Mouse (Mus musculus): ENCODE data around the gene Cnp. TPM values are rescaled to one million over a fixed set of nuclear protein-coding genes. Genes with fewer than 3 reads are reported as not detected.

Gene Cnp
- total and polyA plus RNA-seq, 3 experiments: 19.0 to 20.8 TPM; not detected in 1

GRCm38 (mm10) chr11:100524987-100525630 lies 49.6 kb upstream of the Cnp start:
- no peaks in the 10 kb centered on the region for H3K9me3 ChIP-seq (replicated peaks; ENCODE audit: insufficient read depth, low read length)
- H3K27ac ChIP-seq (ENCODE audit: control insufficient read depth, low read depth, low read length): no peak overlapping the region
- H3K27me3 ChIP-seq (ENCODE audit: control insufficient read depth in 1 of 2, insufficient read depth in 2 of 2, low read length in 2 of 2): no peaks in the 10 kb centered on the region
- peaks cover 0 to 22% of the 10 kb centered on the region in 2 experiments; a peak in 3 of 4 replicates for H3K4me1 ChIP-seq (ENCODE audit: control insufficient read depth in 1 of 2, insufficient read depth in 2 of 2, low read length in 2 of 2)
- TF ChIP-seq POLR2A (IDR thresholded peaks at IDR 0.05; ENCODE audit: control insufficient read depth in 1 of 2, insufficient read depth in 1 of 2, low read depth in 1 of 2, low read length in 2 of 2, poor library complexity in 1 of 2) (0 out of 4 replicates have a peak, but pooled peaks of 1 of the 2 experiments have one; percentile 5), MAFK (IDR thresholded peaks at IDR 0.05; ENCODE audit: borderline replicate concordance, low read depth, low read length) (no peak), ETS1 (IDR thresholded peaks at IDR 0.05; ENCODE audit: low read depth, low read length) (no peak)
- peaks cover 30% of the 10 kb centered on the region for H3K79me2 ChIP-seq (ENCODE audit: control insufficient read depth, insufficient read depth, low read length, poor library complexity)
- no peak overlapping the region for H3K4me3 ChIP-seq (ENCODE audit: control insufficient read depth in 1 of 2, insufficient read depth in 1 of 2, low read depth in 2 of 2, low read length in 2 of 2)
- peaks cover 23 to 27% of the 10 kb centered on the region in 2 experiments for H3K36me3 ChIP-seq (ENCODE audit: control insufficient read depth in 1 of 2, insufficient read depth in 2 of 2, low read length in 2 of 2)
- H3K9ac ChIP-seq (ENCODE audit: control insufficient read depth, low read depth, low read length, poor library complexity, severe bottlenecking): 0 out of 2 replicates have a peak overlapping the region, but pooled peaks have one; percentile 5
- DNase-seq (ENCODE audit: low read depth, low spot score): peak; percentile 36

GRCm38 (mm10) chr11:100526052-100526816 lies 48.5 kb upstream of the Cnp start:
- H3K4me3 ChIP-seq (ENCODE audit: control insufficient read depth in 1 of 2, insufficient read depth in 1 of 2, low read depth in 2 of 2, low read length in 2 of 2): peak overlapping the region; percentile 86 to 93
- H3K79me2 ChIP-seq (ENCODE audit: control insufficient read depth, insufficient read depth, low read length, poor library complexity): peaks cover 30% of the 10 kb centered on the region
- H3K4me1 ChIP-seq (ENCODE audit: control insufficient read depth in 1 of 2, insufficient read depth in 2 of 2, low read length in 2 of 2): peaks cover 0 to 22% of the 10 kb centered on the region in 2 experiments; a peak in 3 of 4 replicates
- no peak overlapping the region for H3K27ac ChIP-seq (ENCODE audit: control insufficient read depth, low read depth, low read length)
- TF ChIP-seq MAZ (IDR thresholded peaks at IDR 0.05; ENCODE audit: low read depth, low read length) (no peak), MAFK (IDR thresholded peaks at IDR 0.05; ENCODE audit: borderline replicate concordance, low read depth, low read length) (no peak), KAT2A (conservative IDR thresholded peaks at IDR 0.05; ENCODE audit: low read depth, low read length) (no peak), NELFE (IDR thresholded peaks at IDR 0.05; ENCODE audit: low read depth, low read length) (no peak), EP300 (IDR thresholded peaks at IDR 0.05; ENCODE audit: low read depth in 1 of 2, low read length in 2 of 2) (0 out of 4 replicates have a peak, but pooled peaks of 1 of the 2 experiments have one; percentile 21)
- no peak for DNase-seq (ENCODE audit: low read depth, low spot score)
- no peaks in the 10 kb centered on the region for H3K27me3 ChIP-seq (ENCODE audit: control insufficient read depth in 1 of 2, insufficient read depth in 2 of 2, low read length in 2 of 2)
- H3K36me3 ChIP-seq (ENCODE audit: control insufficient read depth in 1 of 2, insufficient read depth in 2 of 2, low read length in 2 of 2): peaks cover 23 to 24% of the 10 kb centered on the region in 2 experiments
- H3K9ac ChIP-seq (ENCODE audit: control insufficient read depth, low read depth, low read length, poor library complexity, severe bottlenecking): peak overlapping the region; percentile 89
- H3K9me3 ChIP-seq (replicated peaks; ENCODE audit: insufficient read depth, low read length): no peaks in the 10 kb centered on the region

GRCm38 (mm10) chr11:100527066-100527457 lies 47.6 kb upstream of the Cnp start:
- Histone ChIP-seq H3K27ac (ENCODE audit: control insufficient read depth, low read depth, low read length) (peak overlapping the region; percentile 71), H3K9ac (ENCODE audit: control insufficient read depth, low read depth, low read length, poor library complexity, severe bottlenecking) (peak overlapping the region; percentile 89), H3K4me1 (ENCODE audit: control insufficient read depth in 1 of 2, insufficient read depth in 2 of 2, low read length in 2 of 2) (peaks cover 0 to 22% of the 10 kb centered on the region in 2 experiments; a peak in 3 of 4 replicates), H3K4me3 (ENCODE audit: control insufficient read depth in 1 of 2, insufficient read depth in 1 of 2, low read depth in 2 of 2, low read length in 2 of 2) (peak overlapping the region; percentile 86 to 93), H3K27me3 (ENCODE audit: control insufficient read depth in 1 of 2, insufficient read depth in 2 of 2, low read length in 2 of 2) (no peaks in the 10 kb centered on the region), H3K36me3 (ENCODE audit: control insufficient read depth in 1 of 2, insufficient read depth in 2 of 2, low read length in 2 of 2) (peaks cover 17 to 23% of the 10 kb centered on the region in 2 experiments), H3K9me3 (replicated peaks; ENCODE audit: insufficient read depth, low read length) (no peaks in the 10 kb centered on the region), H3K79me2 (ENCODE audit: control insufficient read depth, insufficient read depth, low read length, poor library complexity) (peaks cover 30% of the 10 kb centered on the region)
- TF ChIP-seq RAD21 (IDR thresholded peaks at IDR 0.05; ENCODE audit: low read depth, low read length) (no peak), ZC3H11A (IDR thresholded peaks at IDR 0.05; ENCODE audit: low read depth, low read length) (no peak), SMC3 (IDR thresholded peaks at IDR 0.05; ENCODE audit: low read depth, low read length) (no peak), MAX (IDR thresholded peaks at IDR 0.05; ENCODE audit: low read length) (no peak), POLR2A (IDR thresholded peaks at IDR 0.05; ENCODE audit: control insufficient read depth in 1 of 2, insufficient read depth in 1 of 2, low read depth in 1 of 2, low read length in 2 of 2, poor library complexity in 1 of 2) (no peak), CTCF (IDR thresholded peaks at IDR 0.05 in 2 of 3, conservative IDR thresholded peaks at IDR 0.05 in 1 of 3; ENCODE audit: control insufficient read depth in 1 of 3, insufficient read depth in 1 of 3, low read depth in 2 of 3, low read length in 3 of 3, poor library complexity in 1 of 3, severe bottlenecking in 1 of 3) (peak in 2 of 3 experiments; percentile 28 to 39; a peak in 4 of 6 replicates), ZKSCAN1 (IDR thresholded peaks at IDR 0.05; ENCODE audit: low read depth, low read length) (no peak), GATA1 (IDR thresholded peaks at IDR 0.05; ENCODE audit: low read depth, low read length) (no peak), HCFC1 (IDR thresholded peaks at IDR 0.05; ENCODE audit: low read depth, low read length) (no peak; the same call in 1 of the 2 replicates), TBP (IDR thresholded peaks at IDR 0.05; ENCODE audit: low read depth, low read length) (0 out of 2 replicates have a peak, but pooled peaks have one; percentile 22), KAT2A (conservative IDR thresholded peaks at IDR 0.05; ENCODE audit: low read depth, low read length) (no peak), ETS1 (IDR thresholded peaks at IDR 0.05; ENCODE audit: low read depth, low read length) (no peak), SIN3A (IDR thresholded peaks at IDR 0.05; ENCODE audit: low read length) (no peak), NRF1 (IDR thresholded peaks at IDR 0.05; ENCODE audit: insufficient read depth, low read depth, low read length, poor library complexity, severe bottlenecking) (0 out of 2 replicates have a peak, but pooled peaks have one; percentile 8), USF2 (IDR thresholded peaks at IDR 0.05; ENCODE audit: borderline replicate concordance in 1 of 2, insufficient read depth in 1 of 2, low read depth in 1 of 2, low read length in 2 of 2) (no peak), MAZ (IDR thresholded peaks at IDR 0.05; ENCODE audit: low read depth, low read length) (peak; percentile 31; the same call in 1 of the 2 replicates), MAFK (IDR thresholded peaks at IDR 0.05; ENCODE audit: borderline replicate concordance, low read depth, low read length) (no peak)
- peak; percentile 79 for DNase-seq (ENCODE audit: low read depth, low spot score)

Data from MEL (cell line).